Mouse (Mus musculus): Measurements from ENCODE around the gene L3mbtl3. TPM values are rescaled to one million over a fixed set of nuclear protein-coding genes. Genes with fewer than 3 reads are reported as not detected.

The L3mbtl3 gene
- polyA plus RNA-seq, 1 experiment from 2014 or later, result 15.8 TPM

DNA sequence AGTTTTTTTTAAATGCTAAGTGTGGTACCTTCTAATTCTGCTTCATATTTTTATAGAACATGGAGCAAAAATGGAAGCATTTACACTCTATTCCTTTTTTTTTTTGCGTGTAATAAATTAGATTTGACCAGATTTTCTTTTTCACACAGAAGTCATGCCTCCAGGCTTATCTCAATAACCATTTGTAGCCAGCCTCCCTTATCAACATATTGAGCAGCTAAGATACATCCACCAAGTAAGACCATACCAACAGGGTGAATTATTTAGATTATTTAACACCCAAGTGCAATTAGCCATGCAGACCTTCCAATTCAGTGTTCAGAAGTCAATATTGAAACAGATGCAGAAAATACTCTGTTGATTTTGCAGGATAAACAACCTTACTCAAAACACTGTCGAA, 10.8 kb downstream of the L3mbtl3 start:
- Histone ChIP-seq H3K9me3 (no peaks in the 10 kb centered on the region), H3K27ac (no peak overlapping the region), H3K27me3 (no peaks in the 10 kb centered on the region), H3K9ac (no peak overlapping the region), H3K36me3 (0 out of 2 replicates have a peak, but pooled peaks cover 2% of the 10 kb centered on the region), H3K4me2 (no peak overlapping the region), H3K4me3 (no peak overlapping the region), H3K4me1 (0 out of 2 replicates have a peak, but pooled peaks cover 10% of the 10 kb centered on the region)
- WGBS, result 80% methylated on average over 2 of the region's 2 CpGs
- ATAC-seq (ENCODE audit: borderline replicate concordance, extremely low read depth, low FRiP score, low TSS enrichment), result no peak

- 0 out of 2 replicates have a peak, but pooled peaks cover 10% of the 10 kb centered on the region for H3K4me1 ChIP-seq
- ATAC-seq (ENCODE audit: borderline replicate concordance, extremely low read depth, low FRiP score, low TSS enrichment), result no peak
- H3K36me3 ChIP-seq, result 0 out of 2 replicates have a peak, but pooled peaks cover 2% of the 10 kb centered on the region
- H3K27me3 ChIP-seq, result no peaks in the 10 kb centered on the region
- 50% methylated on average over 8 of the region's 8 CpGs for WGBS
- H3K4me3 ChIP-seq, result no peak overlapping the region
- no peaks in the 10 kb centered on the region for H3K9me3 ChIP-seq
- H3K9ac ChIP-seq, result no peak overlapping the region
- H3K27ac ChIP-seq, result no peak overlapping the region
- H3K4me2 ChIP-seq, result no peak overlapping the region
Observed at GRCm38 (mm10) chr10:26364326-26364856, 11.4 kb downstream of the L3mbtl3 start.

DNA sequence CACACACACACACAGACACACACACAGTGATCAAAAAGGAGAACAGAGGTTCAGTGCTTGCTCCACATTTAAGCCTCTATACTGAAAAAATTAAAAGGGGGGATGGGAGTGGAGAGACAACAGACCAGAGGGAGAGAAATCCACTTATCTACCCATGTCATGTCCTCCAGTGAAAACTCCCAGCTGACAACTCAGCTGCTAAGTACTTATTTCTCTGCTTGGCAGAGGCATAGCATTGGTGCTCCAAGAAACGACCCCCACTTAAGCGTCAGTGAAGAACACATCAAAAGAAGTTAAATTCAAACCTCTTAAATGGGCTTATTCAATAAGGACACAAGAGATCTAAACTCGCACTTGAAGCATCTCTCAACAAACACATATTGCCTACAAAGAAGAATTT, 12.2 kb downstream of the L3mbtl3 start:
- Histone ChIP-seq H3K9me3 (no peaks in the 10 kb centered on the region), H3K4me1 (0 out of 2 replicates have a peak, but pooled peaks cover 10% of the 10 kb centered on the region), H3K4me2 (no peak overlapping the region), H3K27ac (no peak overlapping the region), H3K9ac (no peak overlapping the region), H3K36me3 (0 out of 2 replicates have a peak, but pooled peaks cover 2% of the 10 kb centered on the region), H3K27me3 (no peaks in the 10 kb centered on the region), H3K4me3 (no peak overlapping the region)
- no peak for ATAC-seq (ENCODE audit: borderline replicate concordance, extremely low read depth, low FRiP score, low TSS enrichment)
- WGBS, result 27% methylated on average over 3 of the region's 3 CpGs

DNA sequence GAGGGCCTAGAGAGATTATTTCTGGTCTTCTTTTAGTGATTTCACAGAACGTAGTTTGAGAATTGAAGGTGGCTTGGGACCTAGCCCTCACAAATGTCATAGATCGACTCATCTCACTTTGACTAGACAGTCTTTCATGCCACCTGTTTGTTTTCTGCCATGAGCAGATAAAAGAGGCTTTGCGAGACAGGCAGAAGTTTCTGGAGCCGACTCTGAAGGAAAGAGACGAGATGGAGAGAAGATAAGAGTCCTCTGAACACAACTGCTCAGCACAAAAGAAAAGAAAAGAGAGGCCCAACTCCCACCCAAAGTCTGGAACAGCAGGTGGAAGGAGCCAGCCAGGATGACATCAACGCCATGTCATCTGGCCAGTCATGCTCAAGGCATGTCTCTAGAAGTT, 17.0 kb downstream of the L3mbtl3 start:
- WGBS, result 67% methylated on average over 6 of the region's 6 CpGs
- H3K9ac ChIP-seq, result no peak overlapping the region
- H3K36me3 ChIP-seq, result peaks cover 8% of the 10 kb centered on the region; the same call in 1 of the 2 replicates
- no peaks in the 10 kb centered on the region for H3K27me3 ChIP-seq
- 0 out of 2 replicates have a peak, but pooled peaks cover 9% of the 10 kb centered on the region for H3K4me1 ChIP-seq
- no peak for ATAC-seq (ENCODE audit: borderline replicate concordance, extremely low read depth, low FRiP score, low TSS enrichment)
- no peak overlapping the region for H3K27ac ChIP-seq
- H3K4me3 ChIP-seq, result no peak overlapping the region
- H3K4me2 ChIP-seq, result no peak overlapping the region
- H3K9me3 ChIP-seq, result no peaks in the 10 kb centered on the region

- no peak overlapping the region for H3K4me3 ChIP-seq
- H3K27me3 ChIP-seq, result no peaks in the 10 kb centered on the region
- ATAC-seq (ENCODE audit: borderline replicate concordance, extremely low read depth, low FRiP score, low TSS enrichment), result no peak
- H3K27ac ChIP-seq, result no peak overlapping the region
- no peak overlapping the region for H3K9ac ChIP-seq
- H3K4me1 ChIP-seq, result 0 out of 2 replicates have a peak, but pooled peaks cover 3% of the 10 kb centered on the region
- WGBS, result 84% methylated on average over 5 of the region's 5 CpGs
- no peak overlapping the region for H3K4me2 ChIP-seq
- no peaks in the 10 kb centered on the region for H3K9me3 ChIP-seq
- peaks cover 8% of the 10 kb centered on the region; the same call in 1 of the 2 replicates for H3K36me3 ChIP-seq
Observed at GRCm38 (mm10) chr10:26358231-26358630, 17.5 kb downstream of the L3mbtl3 start.

DNA sequence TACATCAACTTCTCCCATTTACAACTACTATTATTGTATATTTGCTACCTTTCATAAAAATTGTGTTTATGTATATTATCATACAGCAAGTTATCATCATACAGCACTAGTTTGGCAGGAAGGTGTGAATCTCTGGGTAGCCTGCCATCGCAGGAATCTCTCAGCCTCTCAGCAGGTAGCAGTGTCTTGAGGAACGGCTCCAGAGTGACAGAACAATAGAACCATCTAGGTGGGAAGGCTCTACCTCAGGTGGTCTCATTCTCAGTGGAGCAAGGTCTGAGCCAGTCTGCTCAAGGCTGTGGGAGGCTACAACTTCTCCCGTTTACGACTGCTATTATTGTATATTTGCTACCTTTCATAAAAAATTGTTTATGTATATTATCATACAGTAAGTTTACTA, 22.0 kb downstream of the L3mbtl3 start:
- Histone ChIP-seq H3K4me3 (no peak overlapping the region), H3K4me2 (no peak overlapping the region), H3K4me1 (no peaks in the 10 kb centered on the region), H3K9ac (no peak overlapping the region), H3K27ac (no peak overlapping the region), H3K9me3 (no peaks in the 10 kb centered on the region), H3K36me3 (peaks cover 11% of the 10 kb centered on the region; the same call in 1 of the 2 replicates), H3K27me3 (no peaks in the 10 kb centered on the region)
- WGBS, result 71% methylated on average over 4 of the region's 4 CpGs
- no peak for ATAC-seq (ENCODE audit: borderline replicate concordance, extremely low read depth, low FRiP score, low TSS enrichment)

- Histone ChIP-seq H3K9ac (no peak overlapping the region), H3K27me3 (no peaks in the 10 kb centered on the region), H3K4me2 (no peak overlapping the region), H3K27ac (no peak overlapping the region), H3K4me1 (no peaks in the 10 kb centered on the region), H3K36me3 (peaks cover 10% of the 10 kb centered on the region; the same call in 1 of the 2 replicates), H3K4me3 (no peak overlapping the region), H3K9me3 (no peaks in the 10 kb centered on the region)
- no peak for ATAC-seq (ENCODE audit: borderline replicate concordance, extremely low read depth, low FRiP score, low TSS enrichment)
- 89% methylated on average over 7 of the region's 7 CpGs for WGBS
Observed at GRCm38 (mm10) chr10:26351129-26351738, 24.5 kb downstream of the L3mbtl3 start.

DNA sequence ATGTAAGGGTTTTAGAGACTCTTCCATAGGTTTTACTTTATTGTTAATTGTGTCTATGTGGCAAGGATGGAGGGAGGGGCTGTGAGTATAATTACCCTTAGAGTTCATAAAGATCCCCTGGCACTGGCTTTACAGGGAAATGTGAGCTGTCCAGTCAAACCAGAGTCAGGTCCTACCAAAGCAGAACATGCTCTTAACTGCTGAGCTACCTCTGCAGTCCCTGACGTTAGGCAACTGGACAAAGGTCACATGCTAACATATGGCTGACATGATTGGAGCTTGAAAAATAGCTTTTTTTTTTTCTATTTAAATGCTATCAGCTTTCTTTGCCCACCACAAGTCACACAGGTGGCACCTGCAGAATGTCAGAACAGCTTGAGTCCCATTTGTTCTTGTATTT, 25.6 kb downstream of the L3mbtl3 start:
- no peak overlapping the region for H3K4me3 ChIP-seq
- no peaks in the 10 kb centered on the region for H3K4me1 ChIP-seq
- H3K9me3 ChIP-seq, result no peaks in the 10 kb centered on the region
- H3K36me3 ChIP-seq, result peaks cover 3% of the 10 kb centered on the region; the same call in 1 of the 2 replicates
- no peak for ATAC-seq (ENCODE audit: borderline replicate concordance, extremely low read depth, low FRiP score, low TSS enrichment)
- no peak overlapping the region for H3K4me2 ChIP-seq
- H3K9ac ChIP-seq, result no peak overlapping the region
- WGBS, result 28% methylated on average over 1 of the region's 1 CpGs
- H3K27ac ChIP-seq, result no peak overlapping the region
- no peaks in the 10 kb centered on the region for H3K27me3 ChIP-seq

DNA sequence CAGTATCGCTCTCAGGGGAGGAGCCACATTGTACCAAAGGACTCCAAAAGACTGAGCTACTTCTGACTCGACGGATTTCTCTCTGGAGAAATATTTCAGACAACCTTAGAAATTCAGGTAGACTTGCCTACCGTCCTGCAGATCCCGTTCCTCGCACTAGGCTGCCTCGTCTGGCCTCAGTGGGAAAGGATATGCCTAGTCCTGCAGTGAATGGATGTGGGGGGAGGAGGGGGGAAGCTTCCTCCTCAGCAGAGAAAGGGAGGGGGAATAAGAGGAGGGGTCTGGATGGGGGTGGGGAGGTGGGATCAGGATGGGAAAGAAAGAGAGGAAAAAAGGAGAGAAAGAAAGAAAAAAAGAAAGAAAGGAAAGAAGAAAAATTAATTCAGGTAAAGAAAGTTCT, 28.2 kb downstream of the L3mbtl3 start:
- Histone ChIP-seq H3K27me3 (no peaks in the 10 kb centered on the region), H3K4me3 (no peak overlapping the region), H3K4me2 (no peak overlapping the region), H3K9me3 (no peaks in the 10 kb centered on the region), H3K9ac (no peak overlapping the region), H3K4me1 (no peaks in the 10 kb centered on the region), H3K36me3 (peaks cover 14% of the 10 kb centered on the region), H3K27ac (no peak overlapping the region)
- WGBS, result 40% methylated on average over 7 of the region's 7 CpGs
- no peak for ATAC-seq (ENCODE audit: borderline replicate concordance, extremely low read depth, low FRiP score, low TSS enrichment)

DNA sequence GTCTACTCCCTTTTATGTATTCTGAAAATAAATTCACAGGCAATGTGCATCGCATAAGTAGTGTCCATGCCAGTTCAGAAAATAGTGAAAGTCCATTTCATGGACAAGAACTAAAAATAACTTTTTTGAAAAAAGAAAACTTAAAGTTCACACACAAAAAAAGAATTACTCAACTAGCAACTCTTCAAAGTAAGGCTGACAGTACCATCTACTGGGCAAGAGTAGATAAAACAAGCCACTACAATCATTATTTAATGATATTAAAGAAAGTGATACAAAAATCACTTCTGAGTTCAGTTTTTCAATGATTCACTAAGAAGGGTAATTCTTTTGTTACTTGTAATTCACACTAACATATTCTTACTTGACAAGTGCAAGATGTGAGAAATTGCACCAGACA, 29.9 kb downstream of the L3mbtl3 start:
- Histone ChIP-seq H3K4me2 (no peak overlapping the region), H3K4me1 (no peaks in the 10 kb centered on the region), H3K9ac (no peak overlapping the region), H3K27ac (no peak overlapping the region), H3K36me3 (peaks cover 23% of the 10 kb centered on the region), H3K27me3 (no peaks in the 10 kb centered on the region), H3K9me3 (no peaks in the 10 kb centered on the region), H3K4me3 (no peak overlapping the region)
- 67% methylated on average over 1 of the region's 1 CpGs for WGBS
- ATAC-seq (ENCODE audit: borderline replicate concordance, extremely low read depth, low FRiP score, low TSS enrichment), result no peak

DNA sequence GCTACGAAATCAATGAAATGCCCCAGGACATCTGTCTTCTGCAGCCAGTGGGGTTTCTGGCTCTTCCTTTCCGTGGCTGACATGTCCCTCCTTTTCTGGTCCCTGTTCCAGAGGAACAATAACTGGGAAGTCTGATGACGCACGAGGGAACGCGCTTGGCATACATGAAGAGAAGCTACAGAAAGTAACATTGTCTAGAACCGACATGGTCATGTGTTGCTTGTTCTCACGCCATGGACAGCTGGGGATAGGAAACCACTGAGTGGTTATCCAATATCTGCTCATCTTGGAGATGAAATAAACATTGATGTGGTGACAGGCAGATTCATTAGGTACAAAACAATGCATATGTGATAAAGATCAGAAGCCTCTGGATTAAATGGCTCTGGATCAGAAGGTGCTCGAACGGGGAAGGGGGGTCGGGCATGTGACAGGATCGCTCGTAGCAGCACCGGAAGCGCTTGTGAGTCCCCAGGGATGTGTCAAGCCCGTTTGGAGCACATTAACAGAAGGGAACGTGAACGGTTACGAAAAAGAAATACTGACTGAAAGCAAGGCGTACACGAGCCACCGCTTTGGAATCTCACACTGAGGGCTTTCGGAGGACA, 37.8 kb downstream of the L3mbtl3 start:
- Histone ChIP-seq H3K4me3 (no peak overlapping the region), H3K27ac (no peak overlapping the region), H3K4me1 (no peaks in the 10 kb centered on the region), H3K9ac (no peak overlapping the region), H3K4me2 (no peak overlapping the region), H3K9me3 (no peaks in the 10 kb centered on the region), H3K27me3 (no peaks in the 10 kb centered on the region), H3K36me3 (peaks cover 67% of the 10 kb centered on the region)
- 70% methylated on average over 23 of the region's 23 CpGs for WGBS
- ATAC-seq (ENCODE audit: borderline replicate concordance, extremely low read depth, low FRiP score, low TSS enrichment), result no peak

DNA sequence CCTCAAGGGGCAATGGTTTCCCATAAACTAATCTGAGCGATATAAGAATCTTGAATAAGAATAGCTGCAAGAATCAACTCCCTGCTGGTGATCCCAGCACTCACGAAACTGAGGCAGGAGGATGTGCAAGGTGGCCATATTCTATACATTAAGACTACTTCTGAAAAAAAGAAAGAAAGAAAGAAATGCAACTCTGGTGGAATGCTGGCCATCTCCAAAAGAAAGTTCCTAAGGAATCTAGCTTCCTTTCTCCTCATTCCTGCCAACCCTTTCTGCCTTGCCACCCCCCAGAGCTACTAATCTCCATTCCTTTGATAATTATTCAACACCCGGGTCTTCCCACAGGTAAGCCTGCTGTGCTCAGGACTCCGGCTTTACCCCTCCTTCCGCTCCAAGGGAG, 41.8 kb downstream of the L3mbtl3 start:
- no peaks in the 10 kb centered on the region for H3K4me1 ChIP-seq
- H3K9ac ChIP-seq, result no peak overlapping the region
- H3K36me3 ChIP-seq, result peaks cover 49% of the 10 kb centered on the region
- no peaks in the 10 kb centered on the region for H3K27me3 ChIP-seq
- no peak overlapping the region for H3K4me3 ChIP-seq
- no peaks in the 10 kb centered on the region for H3K9me3 ChIP-seq
- H3K4me2 ChIP-seq, result no peak overlapping the region
- H3K27ac ChIP-seq, result no peak overlapping the region
- WGBS, result 61% methylated on average over 5 of the region's 5 CpGs
- ATAC-seq (ENCODE audit: borderline replicate concordance, extremely low read depth, low FRiP score, low TSS enrichment), result no peak
